Mouse (Mus musculus): Measurements from ENCODE around the gene Rps3a1. TPM values are rescaled to one million over a fixed set of nuclear protein-coding genes. Genes with fewer than 3 reads are reported as not detected.
"Not testable (repeated sequence)": the region's sequence is repeated elsewhere in the genome, so short reads cannot be mapped to it uniquely, and the experiment has no call there.

Rps3a1 gene
- polyA plus RNA-seq, 1 experiment from 2014 or later: 1,473 TPM

DNA sequence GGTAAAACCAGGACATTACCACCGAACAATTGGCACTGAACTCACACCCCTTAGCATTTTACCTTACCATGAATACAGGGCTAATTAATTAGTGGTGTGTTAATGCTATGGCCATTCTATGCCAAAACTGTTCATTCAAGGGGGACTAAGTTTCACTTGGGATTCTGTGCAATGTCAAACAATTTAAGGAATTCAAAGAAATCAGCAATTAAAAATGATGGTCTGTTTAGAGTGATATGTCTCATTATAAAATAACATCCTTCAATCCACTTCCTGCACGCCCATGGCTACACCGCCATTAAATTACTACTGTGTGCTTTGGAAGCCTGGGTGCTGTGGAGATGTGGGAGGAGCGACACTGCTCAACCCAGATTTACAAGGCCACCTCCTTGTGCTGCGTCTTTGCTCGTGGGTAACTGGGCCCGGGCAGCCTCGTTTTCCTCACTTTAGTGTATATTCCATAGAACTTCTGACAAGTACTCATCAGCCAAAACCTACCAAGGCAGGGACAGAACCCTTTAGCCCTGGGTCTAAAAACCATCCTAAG, 36.3 kb downstream of the Rps3a1 start:
- H3K27ac ChIP-seq (ENCODE audit: low read depth): no peak overlapping the region
- H3K4me1 ChIP-seq (ENCODE audit: insufficient read depth): peaks cover 4% of the 10 kb centered on the region; the same call in 1 of the 2 replicates
- H3K4me3 ChIP-seq (ENCODE audit: low read depth, low read length): no peak overlapping the region
- H3K4me2 ChIP-seq: no peak overlapping the region
- H3K9me3 ChIP-seq (ENCODE audit: low read depth, low read length): no peaks in the 10 kb centered on the region
- ATAC-seq (ENCODE audit: insufficient read depth): no peak
- WGBS: 85% methylated on average over 8 of the region's 8 CpGs
- H3K36me3 ChIP-seq (ENCODE audit: insufficient read depth): peaks cover 18% of the 10 kb centered on the region; the same call in 1 of the 2 replicates
- H3K9ac ChIP-seq: no peak overlapping the region
- no peak for TF ChIP-seq CTCF (IDR thresholded peaks at IDR 0.05; ENCODE audit: low read depth)
- DNase-seq: no peak
- H3K27me3 ChIP-seq (ENCODE audit: insufficient read depth, low read length): no peaks in the 10 kb centered on the region

- Histone ChIP-seq H3K9ac (no peak overlapping the region), H3K9me3 (ENCODE audit: low read depth, low read length) (no peaks in the 10 kb centered on the region), H3K4me3 (ENCODE audit: low read depth, low read length) (no peak overlapping the region), H3K27me3 (ENCODE audit: insufficient read depth, low read length) (no peaks in the 10 kb centered on the region), H3K36me3 (ENCODE audit: insufficient read depth) (peaks cover 20% of the 10 kb centered on the region; the same call in 1 of the 2 replicates), H3K27ac (ENCODE audit: low read depth) (no peak overlapping the region), H3K4me2 (no peak overlapping the region), H3K4me1 (ENCODE audit: insufficient read depth) (peaks cover 2% of the 10 kb centered on the region; the same call in 1 of the 2 replicates)
- ATAC-seq (ENCODE audit: insufficient read depth) (no peak), DNase-seq (no peak)
- WGBS: 81% methylated on average over 4 of the region's 4 CpGs
- no peak for TF ChIP-seq CTCF (IDR thresholded peaks at IDR 0.05; ENCODE audit: low read depth)
Measured at GRCm38 (mm10) chr3:86104909-86105308, 37.6 kb downstream of the Rps3a1 start.

DNA sequence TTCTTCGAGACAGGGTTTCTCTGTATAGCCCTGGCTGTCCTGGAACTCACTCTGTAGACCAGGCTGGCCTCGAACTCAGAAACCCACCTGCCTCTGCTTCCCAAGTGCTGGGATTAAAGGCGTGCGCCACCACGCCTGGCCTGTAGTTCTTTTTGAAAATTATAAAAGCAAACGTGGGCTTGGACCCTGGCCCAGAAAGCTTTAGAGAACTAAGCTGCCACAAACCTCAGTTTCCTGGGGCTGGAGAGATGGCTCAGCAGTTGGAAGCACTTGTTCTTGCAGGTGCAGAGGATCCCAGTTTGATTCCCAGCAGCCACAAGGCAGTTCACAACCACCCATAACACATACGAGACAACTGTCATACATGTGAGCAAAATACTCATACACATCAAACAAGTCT, 38.1 kb downstream of the Rps3a1 start:
- ATAC-seq (ENCODE audit: insufficient read depth); H3K9ac ChIP-seq; H3K4me1 ChIP-seq (ENCODE audit: insufficient read depth); H3K27me3 ChIP-seq (ENCODE audit: insufficient read depth, low read length); H3K4me2 ChIP-seq; H3K9me3 ChIP-seq (ENCODE audit: low read depth, low read length); H3K4me3 ChIP-seq (ENCODE audit: low read depth, low read length); DNase-seq; H3K27ac ChIP-seq (ENCODE audit: low read depth): not testable (repeated sequence)
- 90% methylated on average over 7 of the region's 7 CpGs for WGBS
- H3K36me3 ChIP-seq (ENCODE audit: insufficient read depth): peaks cover 25% of the 10 kb centered on the region; the same call in 1 of the 2 replicates

- TF ChIP-seq CTCF (IDR thresholded peaks at IDR 0.05; ENCODE audit: low read depth): no peak
- no peaks in the 10 kb centered on the region for H3K27me3 ChIP-seq (ENCODE audit: insufficient read depth, low read length)
- no peak overlapping the region for H3K4me3 ChIP-seq (ENCODE audit: low read depth, low read length)
- DNase-seq: no peak
- no peaks in the 10 kb centered on the region for H3K4me1 ChIP-seq (ENCODE audit: insufficient read depth)
- no peak for ATAC-seq (ENCODE audit: insufficient read depth)
- H3K4me2 ChIP-seq: no peak overlapping the region
- no peaks in the 10 kb centered on the region for H3K9me3 ChIP-seq (ENCODE audit: low read depth, low read length)
- H3K27ac ChIP-seq (ENCODE audit: low read depth): no peak overlapping the region
- H3K9ac ChIP-seq: no peak overlapping the region
- 81% methylated on average over 16 of the region's 18 CpGs for WGBS
- H3K36me3 ChIP-seq (ENCODE audit: insufficient read depth): peaks cover 31% of the 10 kb centered on the region
Measured at GRCm38 (mm10) chr3:86103449-86104291, 38.8 kb downstream of the Rps3a1 start.

DNA sequence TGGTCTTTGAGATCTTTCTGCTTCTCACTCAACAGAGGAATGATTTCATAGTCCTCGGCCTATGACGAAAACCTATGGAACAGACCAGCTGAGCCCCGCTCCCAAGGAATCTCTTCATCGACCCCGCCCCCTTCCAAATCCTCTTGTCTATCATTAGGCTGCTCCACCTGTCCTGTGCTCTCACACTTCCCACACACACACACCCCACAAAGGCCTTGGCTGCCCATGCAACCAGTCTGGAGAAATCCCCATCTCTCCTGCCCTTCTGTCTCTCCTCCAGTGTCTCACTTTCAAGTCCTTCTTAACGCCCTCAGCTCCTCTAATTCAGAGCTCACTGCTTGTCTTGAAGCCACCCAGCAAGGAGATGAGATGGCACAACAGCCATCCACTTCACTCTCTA, 40.5 kb downstream of the Rps3a1 start:
- no peaks in the 10 kb centered on the region for H3K4me1 ChIP-seq (ENCODE audit: insufficient read depth)
- H3K9me3 ChIP-seq (ENCODE audit: low read depth, low read length): no peaks in the 10 kb centered on the region
- TF ChIP-seq CTCF (IDR thresholded peaks at IDR 0.05; ENCODE audit: low read depth): no peak
- peaks cover 30% of the 10 kb centered on the region for H3K36me3 ChIP-seq (ENCODE audit: insufficient read depth)
- no peak overlapping the region for H3K4me3 ChIP-seq (ENCODE audit: low read depth, low read length)
- H3K27ac ChIP-seq (ENCODE audit: low read depth): no peak overlapping the region
- no peak overlapping the region for H3K9ac ChIP-seq
- no peaks in the 10 kb centered on the region for H3K27me3 ChIP-seq (ENCODE audit: insufficient read depth, low read length)
- DNase-seq (no peak), ATAC-seq (ENCODE audit: insufficient read depth) (no peak)
- H3K4me2 ChIP-seq: no peak overlapping the region
- WGBS: 93% methylated on average over 6 of the region's 6 CpGs

- Histone ChIP-seq H3K27me3 (ENCODE audit: insufficient read depth, low read length) (no peaks in the 10 kb centered on the region), H3K4me3 (ENCODE audit: low read depth, low read length) (no peak overlapping the region), H3K27ac (ENCODE audit: low read depth) (no peak overlapping the region), H3K9me3 (ENCODE audit: low read depth, low read length) (no peaks in the 10 kb centered on the region), H3K4me2 (no peak overlapping the region), H3K4me1 (ENCODE audit: insufficient read depth) (no peaks in the 10 kb centered on the region), H3K9ac (no peak overlapping the region), H3K36me3 (ENCODE audit: insufficient read depth) (peaks cover 9% of the 10 kb centered on the region; the same call in 1 of the 2 replicates)
- 85% methylated on average over 5 of the region's 5 CpGs for WGBS
- no peak for TF ChIP-seq CTCF (IDR thresholded peaks at IDR 0.05; ENCODE audit: low read depth)
- ATAC-seq (ENCODE audit: insufficient read depth) (no peak), DNase-seq (no peak)
Measured at GRCm38 (mm10) chr3:86093907-86094306, 48.6 kb downstream of the Rps3a1 start.

DNA sequence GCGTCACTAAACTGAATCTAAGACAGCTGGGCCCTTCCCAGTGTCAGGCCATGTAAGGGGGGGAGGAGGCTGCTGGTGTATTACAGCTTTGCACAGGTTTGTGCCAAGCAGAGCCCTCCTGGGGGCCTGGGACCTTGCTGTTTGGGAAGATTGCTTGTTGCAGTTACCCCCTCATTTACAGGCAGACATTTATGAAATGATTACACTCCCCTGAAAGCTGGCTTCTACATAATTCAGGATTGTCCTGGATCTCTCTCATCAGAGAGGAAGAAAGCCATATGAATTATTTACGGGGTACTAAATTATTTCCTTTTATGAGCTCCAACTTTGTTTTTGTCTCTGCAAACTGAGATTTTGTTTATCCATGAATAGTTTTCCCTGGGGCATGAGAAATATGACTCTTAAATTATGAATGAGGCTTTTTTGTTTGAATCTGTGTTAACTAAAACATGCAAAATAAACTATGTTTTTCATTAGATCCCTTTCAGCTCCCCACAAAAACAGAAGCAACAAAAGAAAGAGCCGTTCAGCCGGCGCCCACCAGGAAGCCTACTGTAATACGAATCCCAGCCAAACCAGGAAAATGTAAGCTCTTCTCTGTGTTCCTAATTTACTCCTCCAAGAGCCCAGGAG, 49.2 kb downstream of the Rps3a1 start:
- WGBS: 59% methylated on average over 6 of the region's 6 CpGs
- Histone ChIP-seq H3K36me3 (ENCODE audit: insufficient read depth) (0 out of 2 replicates have a peak, but pooled peaks cover 9% of the 10 kb centered on the region), H3K9me3 (ENCODE audit: low read depth, low read length) (no peaks in the 10 kb centered on the region), H3K27me3 (ENCODE audit: insufficient read depth, low read length) (no peaks in the 10 kb centered on the region), H3K27ac (ENCODE audit: low read depth) (no peak overlapping the region), H3K4me1 (ENCODE audit: insufficient read depth) (no peaks in the 10 kb centered on the region), H3K4me2 (no peak overlapping the region), H3K4me3 (ENCODE audit: low read depth, low read length) (no peak overlapping the region), H3K9ac (no peak overlapping the region)
- ATAC-seq (ENCODE audit: insufficient read depth): no peak
- DNase-seq: no peak
- TF ChIP-seq CTCF (IDR thresholded peaks at IDR 0.05; ENCODE audit: low read depth): no peak

Other genes starting within 250 kb of the Rps3a1 start
- 31.9 and 38.2 TPM in 2 replicates for gene Sh3d19, start 171.6 kb downstream of the Rps3a1 start, polyA plus RNA-seq (2014; fragmentation: Nextera tagmentation; extraction: Ambion mirVana)
- 0.27 and 0.46 TPM in 2 replicates for gene Prss48, start 140.2 kb downstream of the Rps3a1 start, polyA plus RNA-seq (2014; fragmentation: Nextera tagmentation; extraction: Ambion mirVana)
- 5.5 and 6.2 TPM in 2 replicates for gene Lrba, start 82.0 kb upstream of the Rps3a1 start, polyA plus RNA-seq (2014; fragmentation: Nextera tagmentation; extraction: Ambion mirVana)